Mouse (Mus musculus) gastrocnemius, adult 8-10 months (tissue): ENCODE data around the gene Zfp583. TPM values are rescaled to one million over a fixed set of nuclear protein-coding genes. Genes with fewer than 3 reads are reported as not detected.
"Not testable (repeated sequence)": the region's sequence is repeated elsewhere in the genome, so short reads cannot be mapped to it uniquely, and the experiment has no call there.

ENCODE experiments used
- DNase-seq, 2 experiments: peaks; one replicate each; pipeline ENCODE4 v3.0.0; 2022; ENCODE audit warnings: low spot score in 2 of 2
- total RNA-seq, 4 experiments: library from RNA; stranded (reverse); gene quantifications; 2 replicates each; pipeline ENCODE4 v1.2.4; 2022

Zfp583 gene
- 1 to 10 TPM in 2 of 4 experiments, under 1 TPM in 2; 0.81 to 1.6 (median 1.1) TPM for total RNA-seq

GRCm38 (mm10) chr7:6331233-6331956 is at the start of gene Zfp583:
Zfp583 (minus strand) TSS chr7:6331285.
- peak; percentile 24 to 70 for DNase-seq

GRCm38 (mm10) chr7:6378441-6378840 is 47.4 kb upstream of the Zfp583 start:
- no peak for DNase-seq

- DNase-seq = no peak
These were observed 41.9 kb upstream of the Zfp583 start for GRCm38 (mm10) chr7:6372993-6373392.

- DNase-seq = no peak
These were observed 38.4 kb upstream of the Zfp583 start for GRCm38 (mm10) chr7:6369460-6369859.

- not testable (repeated sequence) for DNase-seq
These were observed 37.1 kb upstream of the Zfp583 start for GRCm38 (mm10) chr7:6368146-6368545.

- no peak for DNase-seq
These were observed 36.1 kb upstream of the Zfp583 start for GRCm38 (mm10) chr7:6367185-6367584.

GRCm38 (mm10) chr7:6364761-6365160 is 33.7 kb upstream of the Zfp583 start:
- DNase-seq = no peak

GRCm38 (mm10) chr7:6363047-6363488 is 32.0 kb upstream of the Zfp583 start, which contains the start of gene Zfp78:
Zfp78 (plus strand) TSS chr7:6363280.
- DNase-seq = peak in 1 of 2 experiments; percentile 78

- peak; percentile 98 to 99 for DNase-seq
These were observed 31.4 kb upstream of the Zfp583 start for GRCm38 (mm10) chr7:6362268-6363046.

GRCm38 (mm10) chr7:6361756-6362155 is 30.7 kb upstream of the Zfp583 start:
- no peak for DNase-seq

- DNase-seq = no peak
These were observed 29.5 kb upstream of the Zfp583 start for GRCm38 (mm10) chr7:6360477-6361060.

- DNase-seq = no peak
These were observed 28.0 kb upstream of the Zfp583 start for GRCm38 (mm10) chr7:6358937-6359590.

- DNase-seq = no peak
These were observed 27.0 kb upstream of the Zfp583 start for GRCm38 (mm10) chr7:6358121-6358520.

- DNase-seq = no peak
These were observed 13.0 kb upstream of the Zfp583 start for GRCm38 (mm10) chr7:6344124-6344523.

GRCm38 (mm10) chr7:6343501-6344071 is 12.5 kb upstream of the Zfp583 start, which contains the start of gene Gm3854:
Gm3854 (plus strand) TSS chr7:6343759.
- peak in 1 of 2 experiments; percentile 11 for DNase-seq

GRCm38 (mm10) chr7:6339865-6340264 is 8.8 kb upstream of the Zfp583 start:
- no peak for DNase-seq

GRCm38 (mm10) chr7:6330458-6331232 is 440 bp downstream of the Zfp583 start:
- DNase-seq = no peak

GRCm38 (mm10) chr7:6300796-6301195 is 30.3 kb downstream of the Zfp583 start:
- DNase-seq = not testable (repeated sequence)

- DNase-seq = not testable (repeated sequence)
These were observed 40.0 kb downstream of the Zfp583 start for GRCm38 (mm10) chr7:6291121-6291520.

- DNase-seq = peak in 1 of 2 experiments; percentile 6
These were observed 44.1 kb downstream of the Zfp583 start for GRCm38 (mm10) chr7:6286921-6287531.
